In genomic region chr12:84617663-84618062, GRCm38 (mm10) we compare ENCODE assay signal across 8 mouse cellular contexts. TPM values are rescaled to one million over a fixed set of nuclear protein-coding genes. Genes with fewer than 3 reads are reported as not detected.
DNase-seq lines count a peak whose midpoint lies in the region; ATAC-seq and TF ChIP-seq lines count a peak whose summit lies in the region.

No protein-coding gene starts in this region.

- DNase-seq in gastrocnemius, adult 2 months = peak; percentile 30
- no peak for DNase-seq in gastrocnemius, postnatal 14 days
- DNase-seq in adrenal gland, postnatal 10 days = peak; percentile 33
- peak; percentile 34 for DNase-seq in kidney, postnatal 10 days
- DNase-seq in urinary bladder, adult 2 months (ENCODE audit: low spot score) = no peak
- DNase-seq in Muller cell, postnatal 12 days (ENCODE audit: inconsistent ontology term) = no peak

- intact Hi-C loops in gastrocnemius, adult 2 months (cut with DNase I) = no loop called here
- intact Hi-C loops in gastrocnemius, postnatal 14 days (cut with DNase I; ENCODE audit: low total_unique reads) = no loop called here

- H3K9ac ChIP-seq in forebrain, embryonic 15.5 days (replicated peaks) = peak overlapping the region; percentile 83

- peaks cover 9% of the 10 kb centered on the region for H3K4me1 ChIP-seq in forebrain, embryonic 15.5 days

- no peaks in the 10 kb centered on the region for H3K36me3 ChIP-seq in forebrain, embryonic 15.5 days

- no peaks in the 10 kb centered on the region for H3K9me3 ChIP-seq in forebrain, embryonic 15.5 days

- no peaks in the 10 kb centered on the region for H3K27me3 ChIP-seq in forebrain, embryonic 15.5 days

- TF ChIP-seq CTCF in gastrocnemius, adult 2 months (IDR thresholded peaks at IDR 0.05) = no peak

- WGBS in forebrain, embryonic 15.5 days = 5% methylated on average over 10 of the region's 10 CpGs

- peak overlapping the region; percentile 85 for H3K4me3 ChIP-seq in gastrocnemius, adult 2 months
- peak overlapping the region; percentile 80 for H3K4me3 ChIP-seq in forebrain, embryonic 15.5 days

- peak overlapping the region; percentile 93 for H3K27ac ChIP-seq in gastrocnemius, adult 2 months
- H3K27ac ChIP-seq in forebrain, embryonic 15.5 days (replicated peaks) = no peak overlapping the region

- H3K4me2 ChIP-seq in forebrain, embryonic 15.5 days (replicated peaks) = peak overlapping the region; percentile 72

- peak; percentile 60 for ATAC-seq in forebrain, embryonic 15.5 days (replicated peaks)
- peak; percentile 24; the same call in 1 of the 2 replicates for ATAC-seq in megakaryocyte progenitor cell, adult 5-6 weeks (replicated peaks; ENCODE audit: poor library complexity)

RNA-seq across cellular contexts. Expression of gene Abcd4, which starts 0.5 kb away (rescaled TPM):
- total RNA-seq in gastrocnemius, adult 2 months (2021) = 1 to 10 TPM; 4.0 to 5.3 TPM
- total RNA-seq in gastrocnemius, postnatal 14 days (2021) = 1 to 10 TPM; 3.3 to 4.3 TPM
- 10 to 100 TPM in 1 of 2 experiments, 1 to 10 TPM in 1; 10.0 to 14.6 TPM for total RNA-seq in adrenal gland, postnatal 10 days (2021)
- polyA plus RNA-seq in forebrain, embryonic 15.5 days (2015; fragmentation: Nextera tagmentation; extraction: Ambion mirVana) = 12.1 and 12.8 TPM in 2 replicates
- 2.7 and 3.6 TPM in 2 replicates for total RNA-seq in megakaryocyte progenitor cell, adult 5-6 weeks (2015)
- total RNA-seq in megakaryocyte progenitor cell, adult 5-6 weeks (2017) = 3.9 and 5.1 TPM in 2 replicates
- 31.0 and 39.8 TPM in 2 replicates for polyA plus RNA-seq in urinary bladder, adult 2 months (2012; rRNA removed)

RNA-seq across cellular contexts. Expression of gene Vrtn, which starts 23.2 kb away (rescaled TPM):
- not detected for total RNA-seq in gastrocnemius, adult 2 months (2021)
- not detected for total RNA-seq in gastrocnemius, postnatal 14 days (2021)
- not detected for total RNA-seq in adrenal gland, postnatal 10 days (2021)
- polyA plus RNA-seq in forebrain, embryonic 15.5 days (2015; fragmentation: Nextera tagmentation; extraction: Ambion mirVana) = not detected in 2 replicates
- total RNA-seq in megakaryocyte progenitor cell, adult 5-6 weeks (2015) = not detected in 2 replicates
- not detected in 2 replicates for total RNA-seq in megakaryocyte progenitor cell, adult 5-6 weeks (2017)
- polyA plus RNA-seq in urinary bladder, adult 2 months (2012; rRNA removed) = not detected in 2 replicates

RNA-seq across cellular contexts. Expression of gene Vsx2, which starts 48.1 kb away (rescaled TPM):
- not detected for total RNA-seq in gastrocnemius, adult 2 months (2021)
- not detected for total RNA-seq in gastrocnemius, postnatal 14 days (2021)
- not detected for total RNA-seq in adrenal gland, postnatal 10 days (2021)
- polyA plus RNA-seq in forebrain, embryonic 15.5 days (2015; fragmentation: Nextera tagmentation; extraction: Ambion mirVana) = 0.05 TPM in 2 replicates
- total RNA-seq in megakaryocyte progenitor cell, adult 5-6 weeks (2015) = not detected in 2 replicates
- not detected in 2 replicates for total RNA-seq in megakaryocyte progenitor cell, adult 5-6 weeks (2017)
- 0.01 TPM in 1 of 2 replicates, not detected in the other for polyA plus RNA-seq in urinary bladder, adult 2 months (2012; rRNA removed)

Comparison
In these comparisons a context has a peak if more than half of its experiments do, and no peak if none do; other contexts are left out.
1. DNase-seq: peak in gastrocnemius, adult 2 months (single experiment), adrenal gland, postnatal 10 days (single experiment) and kidney, postnatal 10 days (single experiment); none in gastrocnemius, postnatal 14 days (single experiment), urinary bladder, adult 2 months (single experiment) and Muller cell, postnatal 12 days (single experiment).